Mouse (Mus musculus) stomach, postnatal 0 days (tissue): ENCODE results near the gene Smarcc2.

Source experiments
- CTCF ChIP-seq: IDR thresholded peaks from 2 replicates; pipeline ENCODE4 v1.5.1; 2016; ENCODE audit warnings: antibody characterized with exemption, low read depth, mild to moderate bottlenecking, moderate library complexity
- EP300 ChIP-seq: optimal IDR thresholded peaks from 2 replicates; pipeline ENCODE3; 2016; ENCODE audit warnings: antibody characterized with exemption

DNA sequence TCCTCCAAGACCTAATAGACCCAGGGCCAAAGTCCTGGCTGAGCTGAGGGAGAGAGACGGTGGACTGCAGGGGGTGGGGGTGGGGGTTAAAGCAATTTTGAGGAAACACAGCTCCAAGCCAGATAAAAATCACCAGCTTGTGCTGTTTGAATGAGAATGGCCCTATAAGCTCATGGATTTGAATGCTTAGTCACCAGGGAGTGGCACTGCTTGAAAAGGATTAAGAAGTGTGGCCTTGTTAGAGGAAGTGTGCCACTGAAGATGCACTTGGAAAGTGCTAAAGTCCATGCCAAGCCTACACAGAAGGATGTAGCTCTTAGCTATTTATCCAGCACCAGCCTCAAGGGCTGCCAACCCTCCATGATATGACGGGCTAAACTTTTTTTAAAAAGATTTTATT is 76.2 kb downstream of the Smarcc2 start:
- TF ChIP-seq CTCF (no peak), EP300 (no peak)
